ENCODE assay signal across 28 mouse cellular contexts in the genomic region with DNA sequence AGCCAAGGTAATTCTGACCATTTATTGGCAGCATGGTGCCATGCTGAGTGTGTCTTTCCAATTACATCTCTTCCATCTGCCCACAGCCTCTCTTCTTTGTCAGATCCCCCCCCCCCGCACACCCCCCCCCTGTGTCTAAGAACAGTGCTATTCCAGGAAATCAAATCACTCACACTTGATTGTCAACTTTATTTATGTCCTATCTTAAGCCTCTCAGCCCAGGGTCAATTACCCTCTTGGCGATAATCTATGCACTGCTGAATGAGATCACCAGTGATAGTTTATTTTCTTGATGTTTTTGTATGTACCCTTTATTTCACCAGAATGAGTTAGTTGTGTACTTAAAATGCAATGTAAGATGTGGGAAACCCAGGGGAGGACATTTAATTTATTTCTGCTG.
DNase-seq lines count a peak whose midpoint lies in the region; ATAC-seq and TF ChIP-seq lines count a peak whose summit lies in the region.
"Had no signal": no experiment of that assay in that cellular context is flagged by ENCODE, and none has a peak within 500 bp of the region (broad histone marks: within the 10 kb centered on the region; RNA-seq: fewer than 3 reads in every experiment).

No protein-coding gene starts in this region.

- 38% methylated on average over 2 of the region's 2 CpGs for WGBS in cerebellum, adult 2 months
- WGBS in hindbrain, embryonic 11.5 days = 67% methylated on average over 2 of the region's 2 CpGs
- 77% methylated on average over 2 of the region's 2 CpGs for WGBS in hindbrain, embryonic 10.5 days
- 56% methylated on average over 2 of the region's 2 CpGs for WGBS in kidney, postnatal 0 days
- WGBS in limb, embryonic 10.5 days = 83% methylated on average over 2 of the region's 2 CpGs

- ATAC-seq in hindbrain, embryonic 11.5 days (ENCODE audit: low FRiP score) = peak; percentile 49; the same call in 1 of the 2 replicates
- no peak for ATAC-seq in kidney, postnatal 0 days (replicated peaks; ENCODE audit: low FRiP score, low read depth)
- ATAC-seq: activated CD4-positive, CD25-positive, alpha-beta regulatory T cell, adult 4 months; inflammation-experienced regulatory T-cells, adult 6 months; liver, embryonic 12.5 days; liver, postnatal 0 days; midbrain, embryonic 16.5 days had no signal

- peak; percentile 38 to 55 for DNase-seq in cerebellum, postnatal 10 days
- no peak for DNase-seq in cerebellum, adult 2 months
- DNase-seq in hindbrain, embryonic 11.5 days (ENCODE audit: low spot score) = no peak
- no peak for DNase-seq in hindbrain, embryonic 10.5 days (ENCODE audit: low spot score)
- peak; percentile 52 for DNase-seq in kidney, postnatal 0 days (ENCODE audit: low spot score)
- DNase-seq in kidney, postnatal 4 days = no peak
- DNase-seq in limb, embryonic 10.5 days (ENCODE audit: low spot score) = no peak
- DNase-seq: adrenal gland, postnatal 36 days; cerebellum, adult 9-10 months; gastrocnemius, adult 2 months; gastrocnemius, postnatal 36 days; heart, adult 18-20 months; heart, postnatal 4 days; kidney, adult 18-20 months; kidney, postnatal 36 days; liver, postnatal 0 days; lung, postnatal 36 days; right cerebral cortex, postnatal 14 days had no signal

- no peak overlapping the region for H3K27ac ChIP-seq in cerebellum, adult 2 months (ENCODE audit: insufficient read depth, low read length)
- H3K27ac ChIP-seq in hindbrain, embryonic 11.5 days (ENCODE audit: low read depth, low read length) = no peak overlapping the region
- H3K27ac ChIP-seq in hindbrain, embryonic 10.5 days = no peak overlapping the region
- H3K27ac ChIP-seq in kidney, postnatal 0 days = no peak overlapping the region
- no peak overlapping the region for H3K27ac ChIP-seq in limb, embryonic 10.5 days
- H3K27ac ChIP-seq: embryonic facial prominence, embryonic 13.5 days; forebrain, embryonic 10.5 days; gastrocnemius, adult 2 months; liver, embryonic 12.5 days; neural tube, embryonic 13.5 days had no signal

- TF ChIP-seq CTCF in cerebellum, adult 2 months (IDR thresholded peaks at IDR 0.05; ENCODE audit: borderline replicate concordance, insufficient read depth, low read depth, low read length) = no peak
- TF ChIP-seq CTCF in kidney, postnatal 0 days (IDR thresholded peaks at IDR 0.05; ENCODE audit: low read depth) = no peak

- no peak overlapping the region for H3K4me3 ChIP-seq in cerebellum, adult 2 months (replicated peaks; ENCODE audit: insufficient read depth, low read depth, low read length)
- no peak overlapping the region for H3K4me3 ChIP-seq in hindbrain, embryonic 11.5 days (ENCODE audit: low read depth, low read length)
- no peak overlapping the region for H3K4me3 ChIP-seq in hindbrain, embryonic 10.5 days
- no peak overlapping the region for H3K4me3 ChIP-seq in kidney, postnatal 0 days (replicated peaks; ENCODE audit: low read depth, low read length)
- H3K4me3 ChIP-seq in limb, embryonic 10.5 days = no peak overlapping the region
- H3K4me3 ChIP-seq: embryonic facial prominence, embryonic 13.5 days; forebrain, embryonic 10.5 days; gastrocnemius, adult 2 months; heart, embryonic 12.5 days; liver, embryonic 12.5 days; neural tube, embryonic 13.5 days had no signal

- no peak overlapping the region for H3K4me2 ChIP-seq in hindbrain, embryonic 11.5 days (replicated peaks; ENCODE audit: low read depth, low read length)
- no peak overlapping the region for H3K4me2 ChIP-seq in kidney, postnatal 0 days (ENCODE audit: low read length)
- H3K4me2 ChIP-seq: embryonic facial prominence, embryonic 13.5 days; heart, embryonic 12.5 days; liver, embryonic 12.5 days; midbrain, embryonic 11.5 days; neural tube, embryonic 13.5 days had no signal

- no peaks in the 10 kb centered on the region for H3K36me3 ChIP-seq in hindbrain, embryonic 11.5 days (ENCODE audit: control insufficient read depth, insufficient read depth, low read length)
- no peaks in the 10 kb centered on the region for H3K36me3 ChIP-seq in hindbrain, embryonic 10.5 days
- H3K36me3 ChIP-seq in kidney, postnatal 0 days (ENCODE audit: insufficient read depth, low read length) = no peaks in the 10 kb centered on the region
- H3K36me3 ChIP-seq in limb, embryonic 10.5 days = no peaks in the 10 kb centered on the region
- H3K36me3 ChIP-seq: embryonic facial prominence, embryonic 13.5 days; forebrain, embryonic 10.5 days; heart, embryonic 12.5 days; liver, embryonic 12.5 days; neural tube, embryonic 13.5 days had no signal

- no peaks in the 10 kb centered on the region for H3K27me3 ChIP-seq in cerebellum, adult 2 months (ENCODE audit: control insufficient read depth, insufficient read depth, low read length)
- H3K27me3 ChIP-seq in hindbrain, embryonic 11.5 days (ENCODE audit: control insufficient read depth, insufficient read depth, low read length) = no peaks in the 10 kb centered on the region
- no peaks in the 10 kb centered on the region for H3K27me3 ChIP-seq in hindbrain, embryonic 10.5 days (ENCODE audit: insufficient read depth, poor library complexity, severe bottlenecking)
- H3K27me3 ChIP-seq in kidney, postnatal 0 days (ENCODE audit: insufficient read depth, low read length) = no peaks in the 10 kb centered on the region
- no peaks in the 10 kb centered on the region for H3K27me3 ChIP-seq in limb, embryonic 10.5 days (ENCODE audit: low read depth, poor library complexity, severe bottlenecking)
- H3K27me3 ChIP-seq: CH12.LX; embryonic facial prominence, embryonic 13.5 days; heart, embryonic 12.5 days; liver, embryonic 12.5 days; neural tube, embryonic 13.5 days had no signal

- H3K9ac ChIP-seq in hindbrain, embryonic 11.5 days (ENCODE audit: low read depth, low read length) = no peak overlapping the region
- no peak overlapping the region for H3K9ac ChIP-seq in kidney, postnatal 0 days (ENCODE audit: low read depth, low read length)
- H3K9ac ChIP-seq: embryonic facial prominence, embryonic 13.5 days; heart, embryonic 12.5 days; liver, embryonic 12.5 days; liver, postnatal 0 days; neural tube, embryonic 13.5 days had no signal

- TF ChIP-seq POLR2A in cerebellum, adult 2 months (IDR thresholded peaks at IDR 0.05; ENCODE audit: borderline replicate concordance, insufficient read depth, low read length) = no peak

- no peaks in the 10 kb centered on the region for H3K4me1 ChIP-seq in cerebellum, adult 2 months (ENCODE audit: control insufficient read depth, insufficient read depth, low read length)
- no peaks in the 10 kb centered on the region for H3K4me1 ChIP-seq in hindbrain, embryonic 11.5 days (replicated peaks; ENCODE audit: control insufficient read depth, insufficient read depth, low read length)
- no peaks in the 10 kb centered on the region for H3K4me1 ChIP-seq in hindbrain, embryonic 10.5 days (replicated peaks)
- H3K4me1 ChIP-seq in kidney, postnatal 0 days (replicated peaks; ENCODE audit: insufficient read depth, low read length) = 0 out of 2 replicates have a peak, but pooled peaks cover 3% of the 10 kb centered on the region
- H3K4me1 ChIP-seq in limb, embryonic 10.5 days = no peaks in the 10 kb centered on the region
- H3K4me1 ChIP-seq: embryonic facial prominence, embryonic 13.5 days; liver, embryonic 12.5 days had no signal

- H3K9me3 ChIP-seq in hindbrain, embryonic 11.5 days (ENCODE audit: control insufficient read depth, low read length) = no peaks in the 10 kb centered on the region
- H3K9me3 ChIP-seq in hindbrain, embryonic 10.5 days = no peaks in the 10 kb centered on the region
- H3K9me3 ChIP-seq in kidney, postnatal 0 days (replicated peaks; ENCODE audit: low read length) = no peaks in the 10 kb centered on the region
- H3K9me3 ChIP-seq in limb, embryonic 10.5 days (replicated peaks) = no peaks in the 10 kb centered on the region
- H3K9me3 ChIP-seq: embryonic facial prominence, embryonic 13.5 days; forebrain, embryonic 10.5 days; heart, embryonic 12.5 days; liver, embryonic 12.5 days; neural tube, embryonic 13.5 days had no signal

Comparison
In these comparisons a context has a peak if more than half of its experiments do, and no peak if none do; other contexts are left out.
1. DNase-seq: peak in cerebellum, postnatal 10 days (2 of 2) and kidney, postnatal 0 days (single experiment); none in cerebellum, adult 2 months (0 of 2), hindbrain, embryonic 11.5 days (single experiment), hindbrain, embryonic 10.5 days (single experiment), kidney, postnatal 4 days (0 of 2) and limb, embryonic 10.5 days (single experiment).